Mouse (Mus musculus) limb, embryonic 14.5 days (tissue): ENCODE measurements at regions not wholly inside any gene's neighbourhood (a gene's known extent, or its start where the extent isn't known, plus 50 kb on each side); places are given as distances from the start of the nearest gene placed in this dataset.

Source experiments
- ATAC-seq: fragments of 200-750 bp; cut with Nextera tagmentation; 2 replicates; pipeline ENCODE4 v1.8.0; 2017; ENCODE audit warnings: low read depth, moderate number of reproducible peaks, moderate TSS enrichment; ENCODE audit not compliant: low FRiP score
- DNase-seq: peaks from one replicate; pipeline ENCODE4 v3.0.0-alpha.2; 2015; ENCODE audit warnings: low spot score
- H3K27ac ChIP-seq: fragments of 300-500 bp; sonication (generic); replicated peaks from 2 replicates; pipeline ENCODE4 v1.5.1; 2014; ENCODE audit warnings: low read depth, mild to moderate bottlenecking, low read length, moderate library complexity, mixed read lengths
- H3K27me3 ChIP-seq: fragments of 300-500 bp; sonication (generic); 2 replicates; pipeline ENCODE4 v1.6.1; 2014; ENCODE audit warnings: low read length, mixed read lengths; ENCODE audit not compliant: control insufficient read depth, insufficient read depth
- H3K36me3 ChIP-seq: fragments of 300-500 bp; sonication (generic); 2 replicates; pipeline ENCODE4 v1.6.1; 2014; ENCODE audit warnings: mild to moderate bottlenecking, low read length, moderate library complexity, mixed read lengths; ENCODE audit not compliant: control insufficient read depth, insufficient read depth
- H3K4me1 ChIP-seq: fragments of 300-500 bp; sonication (generic); 2 replicates; pipeline ENCODE4 v1.6.1; 2014; ENCODE audit warnings: antibody characterized with exemption, low read length, mixed read lengths; ENCODE audit not compliant: control insufficient read depth, insufficient read depth
- H3K4me2 ChIP-seq: fragments of 300-500 bp; sonication (generic); replicated peaks from 2 replicates; pipeline ENCODE4 v1.6.1; 2014; ENCODE audit warnings: low read depth, mild to moderate bottlenecking, low read length, moderate library complexity; ENCODE audit not compliant: severe bottlenecking
- H3K4me3 ChIP-seq: fragments of 300-500 bp; sonication (generic); replicated peaks from 2 replicates; pipeline ENCODE4 v1.5.1; 2014; ENCODE audit warnings: low read length
- H3K9ac ChIP-seq: fragments of 300-500 bp; sonication (generic); 2 replicates; pipeline ENCODE4 v1.6.1; 2014; ENCODE audit warnings: mild to moderate bottlenecking, low read depth, low read length, moderate library complexity; ENCODE audit not compliant: severe bottlenecking
- H3K9me3 ChIP-seq: fragments of 300-500 bp; sonication (generic); 2 replicates; pipeline ENCODE4 v1.6.1; 2016; ENCODE audit warnings: low read length; ENCODE audit not compliant: control insufficient read depth
- POLR2A ChIP-seq: fragments of 200-500 bp; IDR thresholded peaks from 2 replicates; pipeline ENCODE4 v1.8.0; 2012; ENCODE audit warnings: inconsistent platforms, mild to moderate bottlenecking, moderate library complexity, borderline replicate concordance; ENCODE audit not compliant: insufficient read depth, insufficient read length; ENCODE audit errors: extremely low read depth
- WGBS: fragments of 180-500 bp; shearing (Covaris S2); extraction: QIAGEN DNeasy Blood & Tissue Kit; methylation state at CpG from one replicate; pipeline ENCODE4 v1.1.7; 2014; 5-methylcytosine and 5-hydroxymethylcytosine counted together

- H3K27ac ChIP-seq = no peak overlapping the region
- no peak overlapping the region for H3K4me2 ChIP-seq
- no peak overlapping the region for H3K4me3 ChIP-seq
- H3K36me3 ChIP-seq = no peaks in the 10 kb centered on the region
- H3K9ac ChIP-seq = no peak overlapping the region
- DNase-seq (no peak), ATAC-seq (no peak)
- H3K9me3 ChIP-seq = no peaks in the 10 kb centered on the region
- no peak for TF ChIP-seq POLR2A
- H3K4me1 ChIP-seq = no peaks in the 10 kb centered on the region
- WGBS = 82% methylated on average over 8 of the region's 8 CpGs
- no peaks in the 10 kb centered on the region for H3K27me3 ChIP-seq
Measured at GRCm38 (mm10) chr4:70619636-70620287, 85.0 kb upstream of the Megf9 start.

DNA sequence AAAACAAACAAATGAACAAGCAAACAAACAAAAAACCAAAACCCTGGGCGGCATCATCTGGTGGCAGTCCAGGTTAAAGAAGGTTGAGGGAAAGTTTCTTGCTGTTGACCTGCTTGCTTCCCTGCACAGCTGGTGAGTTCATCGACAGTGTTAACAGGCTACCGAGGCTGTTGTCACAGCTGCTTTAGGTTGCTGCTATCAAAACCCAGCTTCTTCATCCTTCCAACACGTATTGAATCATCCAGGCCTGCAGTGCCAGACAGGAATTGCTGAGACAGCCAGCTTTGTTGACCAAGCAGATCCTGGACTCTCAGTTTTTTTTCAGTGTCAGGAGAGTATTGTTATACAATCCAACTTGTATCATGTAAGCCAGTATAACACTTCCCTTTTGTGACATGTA, 81.0 kb upstream of the Megf9 start:
- ATAC-seq (no peak), DNase-seq (no peak)
- Histone ChIP-seq H3K9me3 (no peaks in the 10 kb centered on the region), H3K27me3 (no peaks in the 10 kb centered on the region), H3K4me2 (no peak overlapping the region), H3K4me1 (no peaks in the 10 kb centered on the region), H3K9ac (no peak overlapping the region), H3K4me3 (no peak overlapping the region), H3K36me3 (no peaks in the 10 kb centered on the region), H3K27ac (no peak overlapping the region)
- TF ChIP-seq POLR2A = no peak
- 61% methylated on average over 4 of the region's 4 CpGs for WGBS

DNA sequence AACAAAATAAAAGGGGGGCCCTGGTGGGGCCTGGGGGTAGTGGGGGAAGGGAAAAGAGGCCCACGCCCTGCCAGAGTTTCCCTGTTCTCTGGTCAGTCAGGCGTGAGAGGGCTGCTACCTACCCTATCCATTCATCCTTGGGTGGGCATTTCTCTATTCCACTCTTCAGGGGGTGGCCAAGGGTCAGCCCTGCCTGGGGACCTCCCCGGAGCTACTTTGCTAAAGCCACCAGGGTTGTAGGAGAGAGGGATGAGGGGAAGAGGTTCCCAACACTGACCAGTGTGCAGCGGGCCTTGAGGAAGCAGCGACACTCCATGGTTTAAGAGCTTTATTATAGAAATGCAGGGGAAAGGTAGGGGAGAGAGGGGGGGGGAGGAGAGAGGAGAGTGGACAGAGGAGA, 79.6 kb upstream of the Megf9 start:
- DNase-seq = no peak
- 90% methylated on average over 4 of the region's 5 CpGs for WGBS
- no peaks in the 10 kb centered on the region for H3K9me3 ChIP-seq
- H3K4me2 ChIP-seq = no peak overlapping the region
- ATAC-seq = no peak
- no peaks in the 10 kb centered on the region for H3K27me3 ChIP-seq
- no peak for TF ChIP-seq POLR2A
- H3K4me3 ChIP-seq = no peak overlapping the region
- no peak overlapping the region for H3K27ac ChIP-seq
- H3K4me1 ChIP-seq = no peaks in the 10 kb centered on the region
- H3K9ac ChIP-seq = no peak overlapping the region
- H3K36me3 ChIP-seq = no peaks in the 10 kb centered on the region

GRCm38 (mm10) chr4:70603209-70603852, 68.5 kb upstream of the Megf9 start:
- Histone ChIP-seq H3K4me1 (no peaks in the 10 kb centered on the region), H3K4me2 (no peak overlapping the region), H3K4me3 (no peak overlapping the region), H3K27ac (no peak overlapping the region), H3K27me3 (no peaks in the 10 kb centered on the region), H3K9me3 (no peaks in the 10 kb centered on the region), H3K36me3 (no peaks in the 10 kb centered on the region), H3K9ac (no peak overlapping the region)
- ATAC-seq = no peak
- 17% methylated on average over 3 of the region's 3 CpGs for WGBS
- DNase-seq = peak; percentile 55
- no peak for TF ChIP-seq POLR2A

- Histone ChIP-seq H3K9me3 (no peaks in the 10 kb centered on the region), H3K4me3 (no peak overlapping the region), H3K27ac (no peak overlapping the region), H3K4me2 (no peak overlapping the region), H3K9ac (no peak overlapping the region), H3K36me3 (no peaks in the 10 kb centered on the region), H3K27me3 (no peaks in the 10 kb centered on the region), H3K4me1 (no peaks in the 10 kb centered on the region)
- WGBS = 10% methylated on average over 4 of the region's 4 CpGs
- ATAC-seq (peak; percentile 57; the same call in 1 of the 2 replicates), DNase-seq (peak; percentile 56)
- no peak for TF ChIP-seq POLR2A
Measured at GRCm38 (mm10) chr4:70601301-70601700, 66.5 kb upstream of the Megf9 start.
